Mouse (Mus musculus): ENCODE data around the gene Zbtb20.

DNA sequence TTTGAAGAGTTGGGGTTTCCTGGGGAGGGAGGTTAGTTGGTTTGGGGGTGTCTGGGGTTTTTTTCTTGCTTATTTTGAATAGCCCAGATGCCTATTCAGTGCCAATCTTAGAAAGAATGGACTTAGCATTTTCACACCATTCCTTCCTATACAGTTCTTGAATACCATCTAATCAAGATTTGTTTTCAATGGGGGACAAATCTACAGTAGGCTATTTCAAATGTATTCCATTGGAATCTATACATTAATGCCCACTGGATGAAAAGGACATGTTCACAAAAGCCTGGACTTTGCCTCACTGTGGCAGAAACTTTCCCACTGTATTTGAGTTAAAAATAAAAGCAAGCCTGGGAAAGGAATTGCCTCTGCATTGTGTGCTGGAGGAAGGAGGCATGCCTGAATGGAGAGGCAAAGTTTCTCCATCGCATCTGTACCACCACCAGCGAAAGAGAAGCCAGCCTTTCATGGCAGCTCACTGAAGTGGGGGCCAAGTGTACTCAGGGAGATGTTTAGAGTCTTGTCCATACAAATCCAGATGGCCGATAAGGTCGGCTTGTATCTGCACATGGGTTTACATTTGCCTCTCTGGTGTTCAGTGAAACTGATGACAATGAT, 728.8 kb downstream of the Zbtb20 start:
- TF ChIP-seq CTCF (IDR thresholded peaks at IDR 0.05): no peak
- TF ChIP-seq EP300 (IDR thresholded peaks at IDR 0.05): no peak
